Mouse (Mus musculus): Measurements from ENCODE around the gene Fahd1.

The Fahd1 gene

DNA sequence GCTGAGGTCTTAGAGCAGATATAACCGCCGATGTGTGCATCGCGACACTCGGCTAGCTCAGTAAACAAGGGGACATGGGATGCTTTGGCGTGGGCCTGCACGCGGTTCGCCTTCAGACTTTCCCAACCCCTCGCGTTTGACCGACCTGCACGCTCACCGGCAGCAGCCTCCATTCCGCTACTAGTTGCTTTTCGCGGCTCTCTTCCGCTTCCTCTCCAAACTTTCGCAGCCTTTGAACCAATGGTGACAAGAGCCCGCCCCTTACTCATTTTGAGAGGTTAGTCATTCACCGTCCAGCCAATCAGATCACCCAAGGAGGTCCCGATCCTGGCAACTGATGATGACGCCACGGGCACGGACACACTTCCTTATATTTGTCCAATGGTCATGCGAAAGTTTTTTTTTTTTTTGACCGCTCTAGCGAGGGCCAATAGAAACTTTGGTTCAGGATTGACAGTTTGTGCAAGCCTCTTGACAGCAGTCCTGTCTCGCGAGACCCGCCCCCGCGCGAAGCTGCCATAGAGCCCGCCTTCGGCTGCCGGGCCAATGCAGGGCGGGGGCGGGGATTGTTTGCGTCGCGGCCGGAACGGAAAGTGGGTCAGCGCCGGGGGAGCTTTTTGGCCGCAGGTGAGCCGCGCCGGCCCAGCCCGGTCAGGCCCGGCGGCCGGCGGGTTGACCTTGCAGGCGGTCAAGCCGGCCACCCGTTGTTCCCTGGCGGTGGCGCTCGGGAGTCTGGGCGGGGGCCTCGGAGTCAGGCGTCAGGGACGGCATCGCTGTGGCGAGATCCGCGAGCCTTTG is 36.2 kb upstream of the Fahd1 start, which contains the start of the genes Nubp2 and Spsb3:
Gene Nubp2 (minus strand): TSS at position 216 of the 798 bp plus-strand sequence.
Gene Spsb3 (plus strand): TSS at position 510 of the 798 bp plus-strand sequence.
- in situ Hi-C loops (cut with MboI; ENCODE audit: unreplicated experiment in 2 of 2), result loop anchor here in 1 of 2 experiments (5.0 kb wide), 1 partner anchor 144 kb away; no protein-coding TSS in a partner anchor

DNA sequence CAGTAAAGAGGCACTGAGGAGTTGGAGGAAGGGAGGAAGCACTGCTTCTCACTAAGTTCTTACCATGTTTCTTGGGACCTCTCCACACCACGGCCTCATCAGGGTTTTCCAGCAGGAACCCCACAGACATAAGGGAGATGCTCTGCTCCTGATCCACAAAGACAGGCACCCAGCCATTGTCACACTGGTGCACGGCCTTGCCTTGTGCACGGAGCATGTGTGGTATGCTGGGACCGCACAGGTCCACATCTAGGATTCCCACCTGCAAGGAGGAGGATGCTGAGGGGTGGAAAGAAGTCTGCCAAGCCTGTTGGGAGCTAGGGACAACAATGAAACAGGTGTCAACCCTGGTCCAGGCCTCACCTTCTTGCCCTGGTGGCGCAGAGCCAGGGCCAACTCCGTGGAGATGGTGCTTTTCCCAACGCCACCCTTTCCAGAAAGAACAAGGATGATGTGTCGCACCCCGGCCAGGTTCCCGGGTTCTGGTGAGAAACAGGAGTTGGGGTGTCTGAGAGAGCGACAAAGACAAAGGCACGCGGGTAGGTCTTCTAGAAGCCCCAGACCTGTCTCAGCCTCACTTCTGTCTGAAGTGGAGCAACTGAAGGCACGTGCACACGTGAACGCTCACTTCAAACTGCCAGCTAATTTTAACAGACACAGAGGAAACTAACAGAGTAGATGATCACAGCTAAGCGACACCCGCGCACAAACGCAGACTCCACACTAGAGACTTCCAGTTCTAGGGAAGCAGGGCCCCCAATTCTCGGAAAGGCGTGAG is 35.4 kb upstream of the Fahd1 start:
- in situ Hi-C loops (cut with MboI; ENCODE audit: unreplicated experiment in 2 of 2), result loop anchor here in 1 of 2 experiments (5.0 kb wide), 1 partner anchor 143 kb away; no protein-coding TSS in a partner anchor

DNA sequence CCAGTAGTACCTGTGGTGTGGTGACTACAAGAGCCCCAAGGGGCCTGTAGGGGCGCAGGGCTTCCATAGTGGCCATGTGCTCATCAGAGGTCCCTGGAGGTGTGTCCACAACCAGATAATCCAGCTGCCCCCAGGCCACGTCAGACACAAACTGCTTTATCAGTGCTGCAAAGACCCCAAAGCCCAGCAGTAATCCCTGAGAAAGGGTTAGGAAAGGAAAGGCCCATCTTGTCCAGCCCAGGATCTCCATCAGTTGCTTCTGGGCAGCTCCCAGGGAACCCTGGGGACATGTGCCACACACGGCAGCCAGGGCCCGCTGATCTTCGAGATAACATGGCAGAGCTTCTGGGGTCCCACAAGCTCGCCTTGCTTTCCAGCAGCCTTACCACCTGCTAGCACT is 34.2 kb upstream of the Fahd1 start:
- in situ Hi-C loops (cut with MboI; ENCODE audit: unreplicated experiment in 2 of 2), result loop anchor here in 1 of 2 experiments (5.0 kb wide), 1 partner anchor 137 kb away; no protein-coding TSS in a partner anchor

DNA sequence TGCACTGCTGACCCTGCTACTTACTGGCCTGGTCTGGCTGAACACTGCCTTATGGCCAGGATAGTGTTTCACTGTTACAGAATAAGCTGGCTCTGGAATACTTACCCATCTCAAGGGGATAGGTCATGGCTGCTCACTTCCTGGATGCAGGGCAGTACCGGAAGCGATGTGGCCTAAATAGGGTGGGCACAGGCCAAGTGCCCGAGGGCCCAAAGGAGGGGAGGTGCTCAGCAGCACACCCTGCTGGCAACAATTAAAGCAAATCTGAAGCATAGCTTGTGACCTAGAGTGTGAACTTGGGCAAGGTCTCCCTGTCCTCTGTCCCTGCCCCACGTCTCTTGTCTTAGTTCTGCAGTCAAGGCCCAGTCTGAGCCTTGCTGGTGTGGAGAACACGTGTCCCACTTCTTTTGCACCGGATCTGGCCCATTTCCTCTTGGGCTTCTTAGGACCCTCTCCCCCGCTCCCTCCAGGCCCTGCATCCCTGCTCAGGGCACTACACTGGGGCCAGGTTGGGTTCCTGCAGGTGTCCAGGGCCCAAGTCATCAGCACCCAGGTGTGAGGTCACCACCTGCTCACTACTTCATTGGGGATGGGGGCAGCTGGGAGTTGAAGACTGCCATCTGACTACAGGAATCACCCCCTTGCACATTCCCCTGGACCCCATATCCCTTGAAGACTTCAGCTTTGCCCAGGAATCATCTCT is 31.7 kb upstream of the Fahd1 start:
- in situ Hi-C loops (cut with MboI; ENCODE audit: unreplicated experiment in 2 of 2), result loop anchor here in 1 of 2 experiments (5.0 kb wide), 1 partner anchor 135 kb away; no protein-coding TSS in a partner anchor

DNA sequence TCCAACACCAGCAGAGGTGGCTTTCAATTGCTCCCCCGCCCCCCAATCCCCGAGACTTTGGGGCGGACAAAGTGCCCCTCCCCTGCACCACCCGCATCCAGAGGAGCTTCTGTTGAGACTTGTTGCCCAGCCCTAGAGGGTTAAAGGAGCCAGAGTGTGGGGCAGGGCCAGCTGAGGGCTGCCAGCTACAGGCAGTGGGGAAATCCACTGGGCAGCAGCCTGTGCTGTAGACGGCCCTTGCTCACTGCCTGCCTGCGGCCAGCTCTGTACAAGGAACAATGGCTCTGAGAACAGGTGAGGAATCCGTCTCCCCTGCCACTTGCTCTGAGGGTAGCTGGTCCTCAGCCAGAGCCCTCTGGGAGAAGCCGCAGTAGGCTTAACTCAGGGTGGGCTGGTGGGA is 28.4 kb upstream of the Fahd1 start:
- in situ Hi-C loops (cut with MboI; ENCODE audit: unreplicated experiment in 2 of 2), result no loop called here

DNA sequence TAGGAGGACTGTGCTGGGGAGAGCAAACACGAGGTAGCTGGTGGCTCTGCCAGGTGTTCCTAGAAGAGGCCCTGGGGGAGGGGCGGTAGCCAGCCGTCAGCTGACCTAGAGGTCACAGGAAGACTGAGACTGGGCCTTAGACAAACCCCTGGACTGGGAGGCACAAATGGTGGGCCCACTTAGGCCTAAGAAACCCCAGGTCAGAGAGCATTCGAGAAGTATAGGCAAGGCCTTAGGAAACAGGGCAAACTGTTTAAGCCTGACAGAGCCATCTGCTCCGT is 27.9 kb upstream of the Fahd1 start:
- in situ Hi-C loops (cut with MboI; ENCODE audit: unreplicated experiment in 2 of 2), result no loop called here

DNA sequence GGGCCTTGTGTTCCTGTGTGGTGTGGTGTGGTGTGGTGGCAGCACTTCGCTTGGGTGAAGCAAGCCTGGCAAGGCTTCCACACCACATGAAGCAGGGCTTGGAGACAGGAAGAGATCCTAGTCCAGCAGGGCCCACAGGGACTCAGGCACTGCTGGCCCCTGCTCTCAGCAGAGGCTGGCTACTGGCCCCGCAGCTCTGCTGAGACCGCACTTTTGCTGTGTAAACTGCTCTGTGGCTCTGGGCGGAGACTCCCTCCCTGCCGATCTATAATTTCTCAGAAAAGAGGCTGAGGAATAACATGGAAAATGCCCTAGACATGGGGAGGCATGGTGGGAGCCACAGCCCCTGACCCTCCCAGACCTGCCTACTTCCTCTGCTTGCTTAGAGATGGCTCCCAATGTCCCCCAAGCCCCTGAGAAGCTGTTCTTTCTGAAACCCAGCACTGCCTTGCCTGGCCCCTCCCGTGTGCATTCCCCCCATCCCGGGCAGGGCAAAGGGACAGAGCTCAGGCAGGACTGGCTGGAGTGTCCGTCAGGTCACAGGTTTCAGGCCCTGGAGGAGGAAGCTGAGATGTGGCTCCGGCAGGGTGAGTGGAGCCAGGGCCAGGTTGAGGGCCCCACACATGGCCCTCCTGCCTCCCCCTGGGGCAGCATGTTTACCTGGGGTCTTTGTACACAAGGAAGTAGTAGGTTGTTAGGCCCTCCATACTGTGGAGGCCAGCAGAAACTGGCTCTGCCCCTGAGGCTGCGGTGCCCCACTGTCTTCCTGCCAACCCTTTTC is 27.4 kb upstream of the Fahd1 start:
- in situ Hi-C loops (cut with MboI; ENCODE audit: unreplicated experiment in 2 of 2), result no loop called here

DNA sequence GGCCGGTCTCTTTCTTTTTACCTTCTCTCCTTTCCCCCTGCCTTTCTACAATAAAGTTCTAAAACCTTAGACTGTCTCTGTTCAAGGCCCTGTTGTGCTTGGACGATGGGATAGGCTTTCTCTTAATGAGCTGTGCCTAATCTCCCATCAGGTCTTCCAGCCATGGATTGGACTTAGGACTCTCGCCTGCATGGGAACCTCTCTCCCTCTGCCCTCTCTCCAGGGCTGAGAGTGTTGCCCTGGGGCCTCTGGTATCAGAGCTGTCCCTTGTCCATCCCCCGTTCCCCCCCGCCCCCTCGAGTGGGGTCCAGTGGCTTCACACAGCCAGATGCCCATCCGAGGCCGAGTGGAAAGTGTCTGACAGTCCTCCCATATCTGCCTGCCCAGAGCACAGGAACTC is 24.8 kb upstream of the Fahd1 start:
- in situ Hi-C loops (cut with MboI; ENCODE audit: unreplicated experiment in 2 of 2), result no loop called here

DNA sequence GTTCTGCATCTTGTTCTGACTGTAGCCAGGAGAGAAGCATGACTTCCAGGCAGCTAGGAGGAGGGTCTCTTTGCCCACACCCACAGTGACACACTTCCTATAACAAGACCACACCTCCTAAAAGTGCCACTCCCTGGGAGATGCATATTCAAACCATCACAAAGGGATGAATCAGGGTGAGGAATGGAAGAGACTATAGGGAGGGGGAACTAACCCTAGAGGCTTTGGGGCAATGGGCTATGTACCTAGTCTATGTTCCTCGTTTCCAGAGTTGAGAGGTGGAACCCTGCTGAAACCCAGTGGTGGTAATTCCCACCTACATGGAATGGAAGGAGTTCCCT is 24.2 kb upstream of the Fahd1 start:
- in situ Hi-C loops (cut with MboI; ENCODE audit: unreplicated experiment in 2 of 2), result no loop called here

DNA sequence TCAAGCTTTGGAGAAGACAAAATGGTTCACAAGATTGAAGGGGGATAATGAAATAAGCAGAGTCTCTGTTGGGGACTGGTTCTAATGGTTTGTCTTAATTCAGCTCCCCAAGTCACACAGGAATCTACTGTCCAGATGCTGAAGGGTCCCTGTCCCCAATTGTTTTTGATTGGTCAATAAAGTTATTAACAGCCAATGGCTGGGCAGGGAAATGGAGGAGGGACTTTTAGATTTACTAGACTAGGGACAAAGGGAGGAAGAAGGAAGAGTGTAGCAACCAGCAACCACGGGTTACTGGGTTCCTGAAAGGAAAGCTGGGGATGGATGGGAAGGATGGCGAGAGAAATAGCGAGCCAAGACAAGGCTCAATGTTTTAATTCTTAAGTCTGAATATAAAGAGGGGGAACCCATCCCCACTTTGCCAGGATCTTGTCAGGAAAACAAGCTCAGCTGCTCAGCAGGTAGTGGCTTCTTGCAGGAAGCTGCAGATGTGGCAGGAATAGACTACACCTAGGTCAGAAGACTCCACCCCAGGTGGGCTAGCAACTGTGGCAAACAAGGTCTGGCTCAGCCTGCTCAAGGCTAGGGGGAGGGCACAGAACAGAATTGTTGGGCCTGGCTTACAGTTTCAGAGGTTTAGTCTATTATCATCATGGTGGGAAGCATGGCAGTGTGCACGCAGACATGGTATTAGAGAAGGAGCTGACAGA is 23.7 kb upstream of the Fahd1 start:
- in situ Hi-C loops (cut with MboI; ENCODE audit: unreplicated experiment in 2 of 2), result no loop called here

DNA sequence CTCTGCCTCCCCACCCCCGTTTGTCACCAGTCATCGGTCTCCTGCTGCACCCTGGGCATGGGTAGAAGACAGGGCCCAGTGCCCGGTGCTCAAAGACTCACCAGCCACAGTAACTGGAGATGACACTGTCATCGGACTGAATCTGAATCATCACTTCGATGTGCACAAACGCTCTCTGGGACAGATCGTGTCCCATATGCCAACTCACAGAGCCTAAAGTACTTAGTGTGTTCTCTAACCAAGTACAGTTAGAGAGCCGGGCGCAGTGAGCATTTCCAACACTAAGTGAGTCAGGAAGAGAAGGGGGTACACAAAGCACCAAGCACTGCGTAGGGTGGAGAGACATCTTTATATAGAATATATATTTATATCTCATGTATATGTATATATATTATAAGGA is 17.8 kb upstream of the Fahd1 start:
- in situ Hi-C loops (cut with MboI; ENCODE audit: unreplicated experiment in 2 of 2), result no loop called here

DNA sequence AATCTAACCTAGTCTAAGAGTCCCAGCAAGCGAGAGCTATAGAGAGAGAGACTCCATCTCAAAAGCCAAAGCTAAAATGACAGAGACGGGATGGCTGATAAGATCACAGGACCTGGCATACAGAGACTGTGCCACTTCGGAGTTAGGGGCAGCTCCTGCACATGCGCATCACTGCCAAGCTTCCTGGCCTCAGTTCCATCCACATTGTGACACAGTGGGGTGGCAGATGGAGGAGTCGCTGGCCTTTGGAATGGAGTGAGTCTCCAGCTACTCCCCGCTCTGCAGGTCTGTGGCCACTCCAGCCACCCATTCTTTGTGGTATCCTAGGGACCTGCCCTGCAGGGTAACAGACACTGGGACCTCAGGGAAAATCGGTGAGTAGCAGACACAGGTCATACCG is 15.6 kb upstream of the Fahd1 start, which contains the start of gene Igfals:
Gene Igfals (plus strand): TSS at position 222 of the 400 bp plus-strand sequence.
- in situ Hi-C loops (cut with MboI; ENCODE audit: unreplicated experiment in 2 of 2), result no loop called here

DNA sequence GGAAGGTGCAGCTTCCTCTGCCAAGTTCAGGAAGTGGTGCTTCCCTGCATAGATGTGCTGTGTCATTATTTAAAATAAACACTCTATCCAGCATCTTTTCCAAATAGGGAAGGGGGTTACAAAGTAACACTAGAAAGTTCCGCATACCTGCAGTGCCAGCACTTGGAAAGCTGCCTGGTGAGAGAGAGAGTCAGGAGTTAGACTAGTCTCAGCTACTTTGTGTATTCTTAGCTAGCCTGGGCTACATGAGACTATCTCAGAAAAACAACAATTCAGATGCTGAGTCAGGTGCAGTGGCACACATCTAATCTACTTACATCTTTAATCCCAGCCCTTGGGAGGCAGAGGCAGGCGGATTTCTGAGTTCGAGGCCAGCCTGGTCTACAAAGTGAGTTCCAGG is 11.6 kb upstream of the Fahd1 start:
- in situ Hi-C loops (cut with MboI; ENCODE audit: unreplicated experiment in 2 of 2), result no loop called here

DNA sequence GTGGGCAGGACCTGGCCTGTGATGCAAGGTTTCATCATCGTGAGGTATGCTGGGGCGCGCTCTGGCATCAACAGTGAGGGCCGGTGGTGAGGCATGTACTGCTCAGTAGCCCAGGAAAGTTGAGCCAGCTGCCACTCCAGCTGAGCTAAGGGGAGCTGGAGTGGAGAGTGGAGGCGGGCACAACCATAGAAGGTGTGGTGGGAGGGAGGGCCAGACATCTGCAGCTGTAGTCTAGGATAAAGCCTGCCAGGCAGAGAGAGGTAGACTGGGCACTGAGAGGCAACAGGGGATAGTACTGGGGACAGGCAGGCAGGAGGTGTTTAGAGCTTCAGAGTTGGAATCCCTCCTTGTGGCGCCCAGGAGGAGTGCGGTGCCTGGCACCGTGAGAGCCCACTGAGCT is 9.9 kb upstream of the Fahd1 start:
- in situ Hi-C loops (cut with MboI; ENCODE audit: unreplicated experiment in 2 of 2), result no loop called here

DNA sequence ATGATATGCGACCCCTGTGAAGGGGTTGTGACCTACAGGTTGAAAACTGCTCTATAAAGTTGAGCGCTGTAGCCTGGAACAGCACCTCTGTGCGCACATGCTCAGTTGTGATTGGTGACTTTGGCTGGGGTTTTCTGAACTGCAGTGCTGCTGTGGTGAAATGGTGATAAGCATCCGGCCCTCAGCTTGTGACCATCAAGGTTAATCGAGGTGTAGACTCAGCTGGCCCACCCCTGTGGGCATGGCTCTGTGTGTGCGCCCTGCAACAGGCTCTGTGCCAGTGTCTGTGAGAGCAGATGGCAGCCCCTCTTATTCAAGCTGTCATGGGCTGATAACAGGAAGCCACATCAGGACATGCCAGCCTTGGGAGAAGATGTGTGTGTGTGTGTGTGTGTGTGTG is 8.8 kb upstream of the Fahd1 start:
- in situ Hi-C loops (cut with MboI; ENCODE audit: unreplicated experiment in 2 of 2), result no loop called here

DNA sequence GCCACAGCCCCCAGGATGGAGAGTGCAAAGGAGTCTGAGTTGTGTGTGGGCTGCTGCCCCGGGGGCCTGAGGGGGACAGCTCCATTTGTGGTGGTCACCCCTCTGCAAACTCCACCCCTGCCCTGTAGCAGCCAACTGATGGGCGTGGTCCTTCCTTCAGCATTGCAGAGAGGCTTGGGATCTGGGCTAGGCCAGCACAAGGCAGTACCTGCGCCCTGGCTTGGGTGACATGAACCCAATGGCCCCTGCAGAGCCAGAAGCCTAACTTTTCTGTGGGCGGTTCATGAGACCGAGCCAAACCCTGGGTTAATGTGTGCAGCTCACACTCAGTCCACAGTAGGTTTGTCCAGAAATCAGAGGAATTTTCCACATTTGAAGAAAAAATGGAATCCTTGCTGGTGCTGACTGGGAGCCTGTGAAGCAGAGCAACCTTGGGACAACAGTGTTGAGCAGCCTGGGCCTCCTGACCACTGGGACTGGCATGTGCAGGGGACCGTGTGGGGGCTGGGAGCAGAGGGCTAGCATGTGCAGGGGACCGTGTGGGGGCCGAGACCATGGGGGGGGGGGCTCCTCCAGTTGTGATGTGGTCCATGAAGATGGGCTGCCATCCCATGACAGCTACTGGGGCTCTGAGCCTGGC is 7.8 kb upstream of the Fahd1 start:
- in situ Hi-C loops (cut with MboI; ENCODE audit: unreplicated experiment in 2 of 2), result no loop called here

DNA sequence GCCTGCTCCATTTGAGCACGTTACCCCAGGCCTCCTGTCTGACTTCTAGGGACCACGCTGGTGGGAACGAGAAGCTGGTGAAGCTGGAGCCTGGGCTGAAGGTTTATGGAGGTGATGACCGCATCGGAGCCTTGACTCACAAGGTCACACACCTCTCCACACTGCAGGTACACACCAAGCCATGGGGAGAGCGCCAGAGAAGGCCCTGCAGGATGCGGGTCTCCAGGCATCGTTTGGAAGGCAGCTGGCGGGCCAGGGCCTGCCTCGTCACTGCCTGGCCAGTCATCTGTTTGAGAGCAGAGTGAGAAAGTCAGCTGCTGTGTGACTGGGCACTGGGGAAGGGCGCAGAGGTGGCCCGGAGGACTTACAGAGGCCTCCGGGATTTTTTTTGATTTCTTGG is 6.4 kb upstream of the Fahd1 start:
- in situ Hi-C loops (cut with MboI; ENCODE audit: unreplicated experiment in 2 of 2), result no loop called here

DNA sequence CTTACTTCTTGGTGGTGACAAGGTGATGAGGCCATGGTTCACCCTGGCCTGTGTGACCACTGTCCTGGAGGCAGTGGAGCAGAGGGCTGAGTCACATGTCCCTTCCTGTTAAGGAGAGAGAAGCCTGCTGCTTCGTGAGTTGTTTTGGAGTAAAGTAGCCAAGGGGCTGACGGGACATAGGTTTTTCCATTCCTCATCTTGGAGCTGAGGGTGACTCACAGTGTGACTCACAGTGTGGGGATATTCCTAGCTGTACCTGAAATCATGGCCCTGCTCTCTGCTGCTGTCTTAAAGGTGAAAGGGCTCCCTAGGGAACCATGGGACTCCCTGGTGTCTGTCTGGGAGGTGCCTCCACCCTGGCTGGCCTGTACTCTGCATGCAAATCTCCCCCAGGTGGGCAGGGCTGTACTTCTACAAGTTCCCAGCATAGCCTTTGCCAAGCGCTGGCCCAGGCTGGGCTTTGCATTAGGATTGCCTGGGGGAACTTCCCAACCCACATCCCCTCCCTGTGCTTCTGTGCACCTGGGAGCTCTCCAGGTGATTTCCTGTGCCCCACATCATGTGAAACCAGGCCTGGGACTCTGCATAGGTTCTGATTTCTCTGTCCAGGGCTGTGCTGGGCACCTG is 5.8 kb upstream of the Fahd1 start:
- in situ Hi-C loops (cut with MboI; ENCODE audit: unreplicated experiment in 2 of 2), result no loop called here
